Mouse (Mus musculus): Measurements from ENCODE around the gene Vmn2r116. TPM values are rescaled to one million over a fixed set of nuclear protein-coding genes. Genes with fewer than 3 reads are reported as not detected.

The Vmn2r116 gene
- not detected for polyA plus RNA-seq (2014; fragmentation: Illumina TruSeq; extraction: RNeasy Lipid Tissue Mini Kit (QIAGEN cat#74804); ENCODE audit: low read depth, low replicate concordance)

GRCm38 (mm10) chr17:23384304-23384703 is at the start of gene Vmn2r116:
Vmn2r116 (plus strand) TSS chr17:23384604.

DNA sequence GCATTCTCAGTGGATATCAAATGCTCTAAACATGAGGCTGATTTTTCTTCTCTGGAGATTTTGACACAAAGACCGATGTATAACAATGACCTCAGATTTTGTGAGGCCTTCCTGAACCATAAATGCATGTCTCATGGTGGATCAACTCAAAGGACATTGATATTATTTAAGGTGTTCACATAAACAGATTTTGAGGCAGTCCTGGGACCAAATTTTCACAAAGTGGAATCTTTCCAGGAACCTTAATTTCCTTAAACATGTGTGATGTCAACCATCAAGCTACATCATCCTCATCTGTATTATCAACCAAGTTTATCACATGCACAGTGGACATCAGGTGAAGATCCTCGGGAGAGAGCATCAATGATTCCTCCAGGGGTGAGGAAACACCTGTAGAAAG is 41.0 kb upstream of the Vmn2r116 start, which contains the start of gene Vmn2r115:
Gene Vmn2r115 (plus strand): TSS at position 301 of the 400 bp plus-strand sequence.

Other genes starting within 250 kb of the Vmn2r116 start
- 33.5 TPM for gene Zfp40, start 191.4 kb upstream of the Vmn2r116 start, polyA plus RNA-seq (2014; fragmentation: Illumina TruSeq; extraction: RNeasy Lipid Tissue Mini Kit (QIAGEN cat#74804); ENCODE audit: low read depth, low replicate concordance)
- gene Vmn2r114, start 72.1 kb upstream of the Vmn2r116 start, polyA plus RNA-seq (2014; fragmentation: Illumina TruSeq; extraction: RNeasy Lipid Tissue Mini Kit (QIAGEN cat#74804); ENCODE audit: low read depth, low replicate concordance): not detected
- gene Vmn2r115, start 40.9 kb upstream of the Vmn2r116 start, polyA plus RNA-seq (2014; fragmentation: Illumina TruSeq; extraction: RNeasy Lipid Tissue Mini Kit (QIAGEN cat#74804); ENCODE audit: low read depth, low replicate concordance): not detected
- gene Vmn2r117, start 95.1 kb downstream of the Vmn2r116 start, polyA plus RNA-seq (2014; fragmentation: Illumina TruSeq; extraction: RNeasy Lipid Tissue Mini Kit (QIAGEN cat#74804); ENCODE audit: low read depth, low replicate concordance): not detected
- gene Zfp213, start 179.6 kb downstream of the Vmn2r116 start, polyA plus RNA-seq (2014; fragmentation: Illumina TruSeq; extraction: RNeasy Lipid Tissue Mini Kit (QIAGEN cat#74804); ENCODE audit: low read depth, low replicate concordance): 0.32 TPM
- not detected for gene Zfp13, start 214.9 kb downstream of the Vmn2r116 start, polyA plus RNA-seq (2014; fragmentation: Illumina TruSeq; extraction: RNeasy Lipid Tissue Mini Kit (QIAGEN cat#74804); ENCODE audit: low read depth, low replicate concordance)
- not detected for gene Zscan10, start 216.3 kb downstream of the Vmn2r116 start, polyA plus RNA-seq (2014; fragmentation: Illumina TruSeq; extraction: RNeasy Lipid Tissue Mini Kit (QIAGEN cat#74804); ENCODE audit: low read depth, low replicate concordance)

Data from sigmoid colon, adult 10 weeks (tissue).